32 mouse cellular contexts compared by ENCODE assay signal in genomic region chr14:22837058-22837457, GRCm38 (mm10).
"Had no signal": no experiment of that assay in that cellular context is flagged by ENCODE, and none has a peak within 500 bp of the region (broad histone marks: within the 10 kb centered on the region; RNA-seq: fewer than 3 reads in every experiment).

No protein-coding gene starts in this region.

- H3K36me3 ChIP-seq: limb, embryonic 10.5 days; limb, embryonic 12.5 days; limb, embryonic 13.5 days; limb, embryonic 15.5 days; liver, embryonic 12.5 days; liver, embryonic 13.5 days; liver, embryonic 15.5 days; lung, embryonic 15.5 days; midbrain, embryonic 10.5 days; midbrain, embryonic 12.5 days; midbrain, embryonic 13.5 days; midbrain, embryonic 15.5 days; neural tube, embryonic 12.5 days had no signal

- H3K9me3 ChIP-seq: limb, embryonic 10.5 days; limb, embryonic 12.5 days; limb, embryonic 13.5 days; limb, embryonic 15.5 days; liver, embryonic 12.5 days; liver, embryonic 13.5 days; liver, embryonic 15.5 days; lung, embryonic 15.5 days; midbrain, embryonic 10.5 days; midbrain, embryonic 12.5 days; midbrain, embryonic 13.5 days; midbrain, embryonic 15.5 days; neural tube, embryonic 12.5 days had no signal

- DNase-seq: left cerebral cortex, postnatal 4 days; liver; liver, embryonic 13.5 days; liver, postnatal 0 days; lung, adult 18-20 months; lung, adult 2 months; lung, embryonic 14.5 days; lung, postnatal 10 days; lung, postnatal 14 days; lung, postnatal 36 days; lung, postnatal 4 days; midbrain, embryonic 14.5 days had no signal

- ATAC-seq: liver, embryonic 12.5 days; liver, postnatal 0 days; lung, postnatal 0 days; midbrain, embryonic 13.5 days; midbrain, embryonic 15.5 days; midbrain, embryonic 16.5 days had no signal

- H3K4me3 ChIP-seq: left cerebral cortex, adult 2 months; limb, embryonic 10.5 days; limb, embryonic 12.5 days; limb, embryonic 13.5 days; limb, embryonic 15.5 days; liver, embryonic 12.5 days; liver, embryonic 13.5 days; liver, embryonic 15.5 days; lung, embryonic 15.5 days; megakaryocyte, embryonic 14.5 days; midbrain, embryonic 10.5 days; midbrain, embryonic 12.5 days; midbrain, embryonic 13.5 days; midbrain, embryonic 15.5 days; myocyte; neural tube, embryonic 12.5 days had no signal

- H3K9ac ChIP-seq: limb, embryonic 12.5 days; limb, embryonic 13.5 days; limb, embryonic 15.5 days; liver, embryonic 12.5 days; liver, embryonic 13.5 days; liver, embryonic 14.5 days; liver, embryonic 15.5 days; liver, postnatal 0 days; lung, embryonic 14.5 days; lung, embryonic 15.5 days; midbrain, embryonic 12.5 days; midbrain, embryonic 13.5 days; midbrain, embryonic 15.5 days; neural tube, embryonic 12.5 days had no signal

- H3K4me2 ChIP-seq: limb, embryonic 12.5 days; limb, embryonic 13.5 days; limb, embryonic 15.5 days; liver, embryonic 11.5 days; liver, embryonic 12.5 days; liver, embryonic 13.5 days; liver, embryonic 15.5 days; lung, embryonic 14.5 days; lung, embryonic 15.5 days; midbrain, embryonic 12.5 days; midbrain, embryonic 13.5 days; midbrain, embryonic 15.5 days; neural tube, embryonic 12.5 days had no signal

- H3K27ac ChIP-seq: left cerebral cortex, adult 2 months; limb, embryonic 10.5 days; limb, embryonic 12.5 days; limb, embryonic 13.5 days; limb, embryonic 15.5 days; liver, embryonic 12.5 days; liver, embryonic 13.5 days; liver, embryonic 14.5 days; liver, embryonic 15.5 days; lung, embryonic 15.5 days; macrophage; midbrain, embryonic 10.5 days; midbrain, embryonic 12.5 days; midbrain, embryonic 13.5 days; midbrain, embryonic 15.5 days; neural tube, embryonic 12.5 days had no signal

- H3K4me1 ChIP-seq: limb, embryonic 10.5 days; limb, embryonic 12.5 days; limb, embryonic 13.5 days; limb, embryonic 15.5 days; liver, embryonic 12.5 days; liver, embryonic 13.5 days; liver, embryonic 15.5 days; lung, embryonic 15.5 days; megakaryocyte, embryonic 14.5 days; midbrain, embryonic 10.5 days; midbrain, embryonic 12.5 days; midbrain, embryonic 13.5 days; midbrain, embryonic 15.5 days; neural tube, embryonic 12.5 days had no signal

- H3K27me3 ChIP-seq: limb, embryonic 12.5 days; limb, embryonic 13.5 days; limb, embryonic 15.5 days; liver, embryonic 12.5 days; liver, embryonic 13.5 days; liver, embryonic 15.5 days; lung, embryonic 15.5 days; megakaryocyte, embryonic 14.5 days; midbrain, embryonic 12.5 days; midbrain, embryonic 13.5 days; midbrain, embryonic 15.5 days; neural tube, embryonic 12.5 days had no signal
